Mouse (Mus musculus): ENCODE results near the gene Myrip. TPM values are rescaled to one million over a fixed set of nuclear protein-coding genes. Genes with fewer than 3 reads are reported as not detected.

Myrip gene
- polyA plus RNA-seq, 1 experiment, result 1.7 TPM

DNA sequence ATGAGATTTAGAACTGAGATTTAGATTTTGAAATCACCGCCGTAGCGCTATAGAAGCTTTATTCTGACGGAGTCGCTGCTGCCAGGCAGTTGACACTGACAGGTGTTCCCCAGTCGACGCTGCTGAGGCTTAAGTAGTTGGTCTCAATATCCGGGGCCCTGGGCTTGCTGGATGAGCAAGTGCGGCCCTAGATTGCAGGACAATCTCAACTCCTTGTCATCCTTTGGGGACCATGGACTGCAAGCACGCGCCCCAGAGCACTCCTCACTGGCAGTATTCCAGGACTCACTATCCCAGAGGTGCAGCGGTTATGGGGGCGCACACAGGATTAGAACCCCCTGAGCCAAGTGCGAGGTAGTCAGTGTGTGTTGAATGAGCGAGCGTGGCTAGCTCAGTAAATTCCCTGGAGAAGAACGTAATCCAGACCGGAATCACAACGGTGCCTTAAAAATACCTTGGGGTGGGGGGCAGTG is 1.7 kb downstream of the Myrip start:
- peaks cover 3% of the 10 kb centered on the region; the same call in 1 of the 2 replicates for H3K4me1 ChIP-seq (ENCODE audit: control insufficient read depth, insufficient read depth, insufficient read length, low read length)
- H3K27me3 ChIP-seq (ENCODE audit: control insufficient read depth, insufficient read depth, low read length), result peaks cover 24% of the 10 kb centered on the region
- H3K36me3 ChIP-seq (ENCODE audit: control insufficient read depth, insufficient read depth, low read length), result no peaks in the 10 kb centered on the region
- TF ChIP-seq POLR2A (IDR thresholded peaks at IDR 0.05; ENCODE audit: low read depth, low read length) (no peak), CTCF (IDR thresholded peaks at IDR 0.05; ENCODE audit: extremely low read depth, insufficient read length, insufficient replicate concordance, low read depth, low read length) (no peak)
- H3K4me3 ChIP-seq (ENCODE audit: low read depth, low read length), result peak overlapping the region; percentile 58
- H3K27ac ChIP-seq (ENCODE audit: insufficient read depth, low read depth, low read length), result no peak overlapping the region
- WGBS, result 19% methylated on average over 19 of the region's 19 CpGs

DNA sequence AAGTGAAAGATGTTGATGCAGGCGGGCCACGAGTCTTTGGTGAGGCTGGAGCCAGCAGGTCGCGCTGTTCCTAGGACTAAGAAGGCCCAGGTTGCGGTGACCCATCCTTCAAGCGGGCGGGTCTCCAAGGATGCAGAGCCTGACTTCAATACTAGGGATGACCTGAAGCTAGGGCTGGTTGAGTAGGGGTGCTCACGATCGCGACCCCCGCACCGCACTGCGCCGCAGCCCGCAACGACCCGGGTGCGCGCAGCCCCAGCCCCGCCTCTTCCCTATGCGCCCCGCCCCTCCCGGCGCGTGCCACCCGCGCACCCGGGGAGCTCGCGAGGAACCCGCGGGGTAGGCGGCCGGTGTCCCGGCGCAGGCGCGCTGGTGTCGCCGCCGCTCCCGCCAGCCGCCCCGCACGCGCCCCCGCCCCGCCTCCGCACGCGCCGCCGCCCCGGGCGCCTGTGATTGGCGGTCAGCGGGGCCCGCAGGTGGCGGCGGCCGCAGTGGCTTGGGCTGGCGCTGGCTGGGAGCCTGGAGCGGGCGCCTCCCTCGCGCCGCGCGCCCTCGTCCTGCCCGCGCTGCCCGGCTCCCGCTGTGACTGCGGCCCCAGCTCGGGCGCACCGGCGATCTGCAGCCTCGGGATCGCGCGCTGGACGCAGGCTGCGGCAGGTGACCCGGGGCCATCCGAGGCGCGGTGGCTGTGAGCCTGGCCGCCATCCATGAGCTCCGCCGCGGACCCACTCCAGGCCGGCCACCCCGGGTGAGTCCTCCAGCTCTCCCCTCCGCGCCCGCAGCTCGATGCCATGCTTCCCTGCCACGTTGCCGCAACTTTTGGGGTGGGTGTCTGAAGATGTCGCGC is 2.4 kb downstream of the Myrip start:
- peaks cover 3% of the 10 kb centered on the region; the same call in 1 of the 2 replicates for H3K4me1 ChIP-seq (ENCODE audit: control insufficient read depth, insufficient read depth, insufficient read length, low read length)
- no peaks in the 10 kb centered on the region for H3K36me3 ChIP-seq (ENCODE audit: control insufficient read depth, insufficient read depth, low read length)
- H3K27ac ChIP-seq (ENCODE audit: insufficient read depth, low read depth, low read length), result no peak overlapping the region
- under 1% methylated on average over 95 of the region's 103 CpGs for WGBS
- H3K27me3 ChIP-seq (ENCODE audit: control insufficient read depth, insufficient read depth, low read length), result peaks cover 24% of the 10 kb centered on the region
- TF ChIP-seq POLR2A (IDR thresholded peaks at IDR 0.05; ENCODE audit: low read depth, low read length), result no peak
- no peak for TF ChIP-seq CTCF (IDR thresholded peaks at IDR 0.05; ENCODE audit: extremely low read depth, insufficient read length, insufficient replicate concordance, low read depth, low read length)
- H3K4me3 ChIP-seq (ENCODE audit: low read depth, low read length), result peak overlapping the region; percentile 58

DNA sequence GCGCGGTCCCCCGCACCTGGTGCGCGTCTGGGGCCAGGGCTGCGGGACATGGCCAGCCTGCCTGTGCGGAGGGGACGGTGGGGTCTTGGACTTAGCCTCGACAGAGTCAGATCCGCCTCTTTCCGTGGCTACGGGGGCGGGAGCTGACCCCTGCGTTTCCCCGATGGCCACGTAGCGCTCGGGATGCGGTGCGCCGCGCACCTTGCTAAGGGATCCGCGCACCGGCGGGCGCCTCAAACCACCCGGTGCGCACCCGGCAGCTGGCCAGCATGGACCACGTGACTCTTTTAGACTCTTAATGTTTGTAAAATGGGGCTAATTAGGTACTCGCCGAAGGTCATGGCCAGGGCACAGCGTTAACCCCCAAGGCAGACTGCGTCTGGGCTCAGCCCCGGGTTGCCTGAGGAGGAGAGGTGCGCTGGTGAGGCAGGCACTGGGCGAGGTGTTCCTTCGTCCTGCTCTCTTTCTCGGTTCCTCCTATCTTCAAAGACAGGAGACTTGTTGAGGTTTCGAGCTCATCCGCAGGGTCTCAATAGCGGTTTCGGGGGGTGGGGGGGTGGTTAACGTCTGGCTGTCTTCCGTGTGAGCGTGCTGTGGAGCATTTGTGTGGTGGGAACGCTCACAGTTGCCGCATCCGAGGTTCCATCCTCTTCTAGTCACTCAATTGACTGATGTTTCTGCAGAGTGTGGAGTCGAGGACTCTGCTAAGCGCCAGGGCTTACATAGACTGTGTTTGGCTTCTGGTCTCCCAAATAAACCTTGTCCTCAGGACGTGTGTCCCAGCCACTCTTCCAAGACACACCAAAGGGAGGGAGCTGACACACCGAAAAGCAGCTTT is 3.2 kb downstream of the Myrip start:
- no peak overlapping the region for H3K27ac ChIP-seq (ENCODE audit: insufficient read depth, low read depth, low read length)
- H3K27me3 ChIP-seq (ENCODE audit: control insufficient read depth, insufficient read depth, low read length), result peaks cover 24% of the 10 kb centered on the region
- 3% methylated on average over 54 of the region's 54 CpGs for WGBS
- no peak for TF ChIP-seq CTCF (IDR thresholded peaks at IDR 0.05; ENCODE audit: extremely low read depth, insufficient read length, insufficient replicate concordance, low read depth, low read length)
- no peak for TF ChIP-seq POLR2A (IDR thresholded peaks at IDR 0.05; ENCODE audit: low read depth, low read length)
- H3K4me3 ChIP-seq (ENCODE audit: low read depth, low read length), result peak overlapping the region; percentile 55
- no peaks in the 10 kb centered on the region for H3K36me3 ChIP-seq (ENCODE audit: control insufficient read depth, insufficient read depth, low read length)
- peaks cover 3% of the 10 kb centered on the region; the same call in 1 of the 2 replicates for H3K4me1 ChIP-seq (ENCODE audit: control insufficient read depth, insufficient read depth, insufficient read length, low read length)

DNA sequence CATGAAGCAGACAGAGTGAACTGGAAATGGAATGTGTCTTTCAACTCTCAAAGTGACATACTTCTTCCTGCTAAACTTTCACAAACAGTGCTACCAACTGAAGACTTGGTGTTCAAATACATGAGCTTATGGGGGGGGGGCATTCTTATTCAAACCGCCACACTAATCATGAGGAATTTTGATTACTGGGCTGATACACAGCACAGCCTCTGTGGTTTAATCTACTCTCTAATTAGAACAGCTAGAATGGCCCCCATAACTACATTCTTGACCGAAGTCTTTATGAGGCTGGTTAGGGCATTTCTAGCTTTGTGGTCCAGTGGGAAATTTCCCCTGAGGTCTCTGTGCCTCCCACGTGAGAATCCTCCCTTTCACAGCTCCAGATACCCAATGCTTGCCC is 13.9 kb downstream of the Myrip start:
- Histone ChIP-seq H3K27me3 (ENCODE audit: control insufficient read depth, insufficient read depth, low read length) (no peaks in the 10 kb centered on the region), H3K4me3 (ENCODE audit: low read depth, low read length) (no peak overlapping the region), H3K27ac (ENCODE audit: insufficient read depth, low read depth, low read length) (no peak overlapping the region), H3K4me1 (ENCODE audit: control insufficient read depth, insufficient read depth, insufficient read length, low read length) (no peaks in the 10 kb centered on the region), H3K36me3 (ENCODE audit: control insufficient read depth, insufficient read depth, low read length) (no peaks in the 10 kb centered on the region)
- WGBS, result 72% methylated on average over 3 of the region's 3 CpGs
- TF ChIP-seq POLR2A (IDR thresholded peaks at IDR 0.05; ENCODE audit: low read depth, low read length) (no peak), CTCF (IDR thresholded peaks at IDR 0.05; ENCODE audit: extremely low read depth, insufficient read length, insufficient replicate concordance, low read depth, low read length) (no peak)

DNA sequence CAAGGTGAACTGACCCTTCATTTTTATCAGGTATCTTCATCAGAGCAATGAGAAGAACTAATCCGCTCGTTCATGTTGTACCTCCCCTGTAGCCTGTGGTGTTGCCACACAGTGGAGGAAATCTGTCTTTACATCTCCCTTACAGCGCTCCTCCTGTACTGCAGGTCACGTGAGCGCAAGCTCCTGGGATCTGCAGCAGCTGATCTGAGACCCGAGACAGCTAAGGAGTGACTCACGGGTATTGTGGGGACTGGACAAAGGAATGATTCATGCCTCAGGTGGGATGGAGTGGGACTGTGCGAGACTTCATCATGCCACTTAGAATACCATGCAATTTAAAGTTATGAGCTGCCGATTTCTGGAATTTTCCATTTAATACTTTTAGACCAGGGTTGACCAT is 17.8 kb downstream of the Myrip start:
- H3K27me3 ChIP-seq (ENCODE audit: control insufficient read depth, insufficient read depth, low read length), result no peaks in the 10 kb centered on the region
- no peaks in the 10 kb centered on the region for H3K4me1 ChIP-seq (ENCODE audit: control insufficient read depth, insufficient read depth, insufficient read length, low read length)
- no peak overlapping the region for H3K27ac ChIP-seq (ENCODE audit: insufficient read depth, low read depth, low read length)
- WGBS, result 75% methylated on average over 9 of the region's 9 CpGs
- no peak overlapping the region for H3K4me3 ChIP-seq (ENCODE audit: low read depth, low read length)
- TF ChIP-seq POLR2A (IDR thresholded peaks at IDR 0.05; ENCODE audit: low read depth, low read length) (no peak), CTCF (IDR thresholded peaks at IDR 0.05; ENCODE audit: extremely low read depth, insufficient read length, insufficient replicate concordance, low read depth, low read length) (no peak)
- H3K36me3 ChIP-seq (ENCODE audit: control insufficient read depth, insufficient read depth, low read length), result no peaks in the 10 kb centered on the region

DNA sequence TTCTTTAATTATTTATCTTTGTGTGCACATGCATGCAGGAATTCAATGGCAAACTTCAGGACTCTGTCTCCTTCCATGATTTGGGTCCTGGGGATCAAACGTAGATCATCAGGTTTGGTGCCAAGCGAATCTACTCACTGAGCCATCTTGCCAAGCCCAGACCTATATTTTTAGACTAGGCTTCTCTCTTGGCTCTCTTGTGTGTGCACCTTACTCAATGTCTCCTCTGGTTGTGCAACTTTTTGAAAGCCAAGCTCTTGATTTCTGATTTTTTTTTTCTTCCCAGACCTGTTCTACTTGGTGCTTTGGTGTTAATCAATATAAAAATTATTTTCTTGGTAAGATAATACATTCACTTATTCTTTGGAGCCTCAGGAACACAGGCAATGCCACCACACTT is 19.3 kb downstream of the Myrip start:
- WGBS, result 90% methylated on average over 2 of the region's 2 CpGs
- no peaks in the 10 kb centered on the region for H3K36me3 ChIP-seq (ENCODE audit: control insufficient read depth, insufficient read depth, low read length)
- TF ChIP-seq CTCF (IDR thresholded peaks at IDR 0.05; ENCODE audit: extremely low read depth, insufficient read length, insufficient replicate concordance, low read depth, low read length) (no peak), POLR2A (IDR thresholded peaks at IDR 0.05; ENCODE audit: low read depth, low read length) (no peak)
- no peak overlapping the region for H3K27ac ChIP-seq (ENCODE audit: insufficient read depth, low read depth, low read length)
- H3K4me3 ChIP-seq (ENCODE audit: low read depth, low read length), result no peak overlapping the region
- H3K27me3 ChIP-seq (ENCODE audit: control insufficient read depth, insufficient read depth, low read length), result no peaks in the 10 kb centered on the region
- H3K4me1 ChIP-seq (ENCODE audit: control insufficient read depth, insufficient read depth, insufficient read length, low read length), result no peaks in the 10 kb centered on the region
